Mouse (Mus musculus) erythroblast, embryonic 14.5 days (primary cell): Measurements from ENCODE around the gene Tnk2.
A peak's percentile ranks its signal among the peaks of the same experiment; 100 is the strongest.

Experiments
- GATA1 ChIP-seq: IDR thresholded peaks from 2 replicates; pipeline ENCODE4 v1.6.1; 2012; ENCODE audit warnings: low read length, inconsistent platforms, mixed read lengths
- TAL1 ChIP-seq: IDR thresholded peaks from 3 replicates; pipeline ENCODE4 v1.6.1; 2012; ENCODE audit warnings: low read length, inconsistent platforms, mixed read lengths

GRCm38 (mm10) chr16:32645361-32645914 is 1.8 kb downstream of the Tnk2 start:
- TF ChIP-seq GATA1, result peak; percentile 77
- no peak for TF ChIP-seq TAL1
